In genomic region chr1:172989794-172990634, GRCm38 (mm10) we compare ENCODE assay signal across 24 mouse cellular contexts. TPM values are rescaled to one million over a fixed set of nuclear protein-coding genes. Genes with fewer than 3 reads are reported as not detected.
DNase-seq lines count a peak whose midpoint lies in the region; ATAC-seq and TF ChIP-seq lines count a peak whose summit lies in the region.
"Had no signal": no experiment of that assay in that cellular context is flagged by ENCODE, and none has a peak within 500 bp of the region (broad histone marks: within the 10 kb centered on the region; RNA-seq: fewer than 3 reads in every experiment).

No protein-coding gene starts in this region.

- no peak for DNase-seq in stomach, postnatal 0 days (ENCODE audit: low spot score)
- DNase-seq in right cerebral cortex, postnatal 25 days = no peak
- no peak for DNase-seq in thymus, postnatal 0 days (ENCODE audit: low spot score)
- DNase-seq: cerebellum, adult 2 months; forebrain, postnatal 0 days; heart, postnatal 14 days; kidney, adult 18-20 months; kidney, postnatal 14 days; lung, adult 18-20 months; lung, postnatal 14 days; spleen, adult 18-20 months; thymus, adult 2 months had no signal

- no peak overlapping the region for H3K9ac ChIP-seq in stomach, embryonic 14.5 days (replicated peaks; ENCODE audit: low read depth, low read length)
- H3K9ac ChIP-seq in stomach, postnatal 0 days (ENCODE audit: low read length) = no peak overlapping the region
- H3K9ac ChIP-seq in intestine, embryonic 16.5 days (ENCODE audit: low read depth, low read length) = no peak overlapping the region
- no peak overlapping the region for H3K9ac ChIP-seq in liver, embryonic 16.5 days (ENCODE audit: low read depth, low read length)
- H3K9ac ChIP-seq in heart, embryonic 12.5 days = no peak overlapping the region
- H3K9ac ChIP-seq: embryonic facial prominence, embryonic 12.5 days; forebrain, postnatal 0 days; hindbrain, embryonic 13.5 days; midbrain, embryonic 15.5 days; neural tube, embryonic 15.5 days had no signal

- 64% methylated on average over 12 of the region's 12 CpGs for WGBS in stomach, embryonic 14.5 days
- WGBS in stomach, postnatal 0 days = 54% methylated on average over 12 of the region's 12 CpGs
- 52% methylated on average over 12 of the region's 12 CpGs for WGBS in intestine, embryonic 16.5 days
- WGBS in liver, embryonic 16.5 days (ENCODE audit: insufficient replicate concordance) = 37% methylated on average over 12 of the region's 12 CpGs
- 68% methylated on average over 12 of the region's 12 CpGs for WGBS in heart, embryonic 12.5 days

- no peaks in the 10 kb centered on the region for H3K4me1 ChIP-seq in stomach, embryonic 14.5 days (ENCODE audit: control insufficient read depth, insufficient read depth, low read length)
- H3K4me1 ChIP-seq in stomach, postnatal 0 days (replicated peaks; ENCODE audit: control insufficient read depth, insufficient read depth) = no peaks in the 10 kb centered on the region
- no peaks in the 10 kb centered on the region for H3K4me1 ChIP-seq in intestine, embryonic 16.5 days (ENCODE audit: control insufficient read depth, insufficient read depth, low read length)
- no peaks in the 10 kb centered on the region for H3K4me1 ChIP-seq in liver, embryonic 16.5 days (ENCODE audit: control insufficient read depth, low read depth, low read length)
- no peaks in the 10 kb centered on the region for H3K4me1 ChIP-seq in heart, embryonic 12.5 days (replicated peaks)
- H3K4me1 ChIP-seq: embryonic facial prominence, embryonic 12.5 days; midbrain, embryonic 15.5 days; neural tube, embryonic 15.5 days had no signal

- H3K27ac ChIP-seq in stomach, embryonic 14.5 days (ENCODE audit: low read length) = no peak overlapping the region
- no peak overlapping the region for H3K27ac ChIP-seq in stomach, postnatal 0 days (replicated peaks)
- peak overlapping the region; percentile 63 for H3K27ac ChIP-seq in intestine, embryonic 16.5 days (ENCODE audit: low read length)
- peak overlapping the region; percentile 71 for H3K27ac ChIP-seq in liver, embryonic 16.5 days (ENCODE audit: low read length)
- H3K27ac ChIP-seq in heart, embryonic 12.5 days (ENCODE audit: poor library complexity, severe bottlenecking) = no peak overlapping the region
- H3K27ac ChIP-seq: embryonic facial prominence, embryonic 12.5 days; hindbrain, embryonic 13.5 days; midbrain, embryonic 15.5 days; neural tube, embryonic 15.5 days had no signal

- TF ChIP-seq CTCF in stomach, postnatal 0 days (IDR thresholded peaks at IDR 0.05; ENCODE audit: low read depth) = no peak

- no peak for TF ChIP-seq EP300 in stomach, postnatal 0 days (optimal IDR thresholded peaks at IDR 0.05)

- no peaks in the 10 kb centered on the region for H3K9me3 ChIP-seq in stomach, embryonic 14.5 days (ENCODE audit: control insufficient read depth, low read depth, low read length)
- H3K9me3 ChIP-seq in stomach, postnatal 0 days (ENCODE audit: control insufficient read depth, low read length) = no peaks in the 10 kb centered on the region
- no peaks in the 10 kb centered on the region for H3K9me3 ChIP-seq in intestine, embryonic 16.5 days (ENCODE audit: control insufficient read depth, low read length)
- H3K9me3 ChIP-seq in liver, embryonic 16.5 days (replicated peaks; ENCODE audit: control insufficient read depth, low read length) = no peaks in the 10 kb centered on the region
- no peaks in the 10 kb centered on the region for H3K9me3 ChIP-seq in heart, embryonic 12.5 days (replicated peaks)
- H3K9me3 ChIP-seq: embryonic facial prominence, embryonic 12.5 days; hindbrain, embryonic 13.5 days; midbrain, embryonic 15.5 days; neural tube, embryonic 15.5 days had no signal

- H3K4me2 ChIP-seq in stomach, embryonic 14.5 days (replicated peaks; ENCODE audit: low read depth, low read length) = no peak overlapping the region
- H3K4me2 ChIP-seq in stomach, postnatal 0 days (replicated peaks; ENCODE audit: low read depth) = no peak overlapping the region
- H3K4me2 ChIP-seq in intestine, embryonic 16.5 days (ENCODE audit: low read depth, low read length) = peak overlapping the region; percentile 37
- peak overlapping the region; percentile 38 for H3K4me2 ChIP-seq in liver, embryonic 16.5 days (ENCODE audit: low read depth, low read length)
- H3K4me2 ChIP-seq in heart, embryonic 12.5 days = no peak overlapping the region
- H3K4me2 ChIP-seq: embryonic facial prominence, embryonic 12.5 days; heart, embryonic 11.5 days; hindbrain, embryonic 13.5 days; midbrain, embryonic 15.5 days; neural tube, embryonic 15.5 days had no signal

- no peak overlapping the region for H3K4me3 ChIP-seq in stomach, embryonic 14.5 days (ENCODE audit: low read depth, low read length)
- no peak overlapping the region for H3K4me3 ChIP-seq in stomach, postnatal 0 days (ENCODE audit: low read depth, low read length)
- H3K4me3 ChIP-seq in intestine, embryonic 16.5 days (ENCODE audit: low read length) = peak overlapping the region; percentile 41
- peak overlapping the region; percentile 46 for H3K4me3 ChIP-seq in liver, embryonic 16.5 days (ENCODE audit: low read depth, low read length)
- no peak overlapping the region for H3K4me3 ChIP-seq in heart, embryonic 12.5 days
- H3K4me3 ChIP-seq: embryonic facial prominence, embryonic 12.5 days; hindbrain, embryonic 13.5 days; midbrain, embryonic 15.5 days; neural tube, embryonic 15.5 days had no signal

- H3K36me3 ChIP-seq in stomach, embryonic 14.5 days (ENCODE audit: control insufficient read depth, insufficient read depth, low read length) = no peaks in the 10 kb centered on the region
- H3K36me3 ChIP-seq in stomach, postnatal 0 days (ENCODE audit: control insufficient read depth, insufficient read depth, low read length) = no peaks in the 10 kb centered on the region
- H3K36me3 ChIP-seq in intestine, embryonic 16.5 days (ENCODE audit: control insufficient read depth, insufficient read depth, low read length) = no peaks in the 10 kb centered on the region
- no peaks in the 10 kb centered on the region for H3K36me3 ChIP-seq in liver, embryonic 16.5 days (ENCODE audit: control insufficient read depth, insufficient read depth)
- H3K36me3 ChIP-seq in heart, embryonic 12.5 days = no peaks in the 10 kb centered on the region
- H3K36me3 ChIP-seq: embryonic facial prominence, embryonic 12.5 days; hindbrain, embryonic 13.5 days; midbrain, embryonic 15.5 days; neural tube, embryonic 15.5 days had no signal

- no peaks in the 10 kb centered on the region for H3K27me3 ChIP-seq in stomach, embryonic 14.5 days (ENCODE audit: control insufficient read depth, insufficient read depth, low read length)
- no peaks in the 10 kb centered on the region for H3K27me3 ChIP-seq in stomach, postnatal 0 days (ENCODE audit: control insufficient read depth, insufficient read depth, low read length)
- no peaks in the 10 kb centered on the region for H3K27me3 ChIP-seq in intestine, embryonic 16.5 days (replicated peaks; ENCODE audit: control insufficient read depth, insufficient read depth, low read length)
- no peaks in the 10 kb centered on the region for H3K27me3 ChIP-seq in liver, embryonic 16.5 days (ENCODE audit: control insufficient read depth, insufficient read depth, low read depth, low read length)
- H3K27me3 ChIP-seq in heart, embryonic 12.5 days (replicated peaks) = no peaks in the 10 kb centered on the region
- H3K27me3 ChIP-seq: embryonic facial prominence, embryonic 12.5 days; hindbrain, embryonic 13.5 days; midbrain, embryonic 15.5 days; neural tube, embryonic 15.5 days; Patski had no signal

- ATAC-seq in stomach, embryonic 14.5 days (ENCODE audit: insufficient number of reproducible peaks, insufficient read depth, low FRiP score, low read depth) = peak; percentile 42; the same call in 1 of the 2 replicates
- no peak for ATAC-seq in stomach, postnatal 0 days (ENCODE audit: low FRiP score, low TSS enrichment)
- ATAC-seq in intestine, embryonic 16.5 days = peak; percentile 95
- ATAC-seq in liver, embryonic 16.5 days (ENCODE audit: low read depth) = peak; percentile 61; the same call in 1 of the 2 replicates
- no peak for ATAC-seq in heart, embryonic 12.5 days (ENCODE audit: insufficient number of reproducible peaks, low FRiP score)
- ATAC-seq: forebrain, postnatal 0 days; midbrain, embryonic 15.5 days; Patski had no signal

RNA-seq across cellular contexts. Expression of gene Olfr16, which starts 39.8 kb away (rescaled TPM):
- polyA plus RNA-seq in stomach, embryonic 14.5 days (2014; fragmentation: Nextera tagmentation; extraction: Ambion mirVana) = not detected in 2 replicates
- not detected in 2 replicates for polyA plus RNA-seq in stomach, postnatal 0 days (2015; fragmentation: Nextera tagmentation; extraction: Ambion mirVana)
- not detected in 2 replicates for polyA plus RNA-seq in intestine, embryonic 16.5 days (2015; fragmentation: Nextera tagmentation; extraction: Ambion mirVana)
- polyA plus RNA-seq in liver, embryonic 16.5 days (2015; fragmentation: Nextera tagmentation; extraction: Ambion mirVana) = not detected in 2 replicates
- polyA plus RNA-seq in heart, embryonic 12.5 days (2016; fragmentation: Nextera tagmentation; extraction: Ambion mirVana) = not detected in 2 replicates
- polyA plus RNA-seq in thymus, postnatal 0 days (2015; fragmentation: Nextera tagmentation; extraction: Ambion mirVana) = not detected in 2 replicates
- polyA plus RNA-seq: cerebellum, adult 2 months; embryonic facial prominence, embryonic 12.5 days; forebrain, postnatal 0 days; gonadal fat pad, adult 2 months; heart, embryonic 11.5 days; hindbrain, embryonic 13.5 days; midbrain, embryonic 15.5 days; neural tube, embryonic 15.5 days; Patski; thymus, adult 2 months; urinary bladder, adult 2 months had no signal

Comparison
In these comparisons a context has a peak if more than half of its experiments do, and no peak if none do; other contexts are left out.
1. ATAC-seq: peak in stomach, embryonic 14.5 days (single experiment), intestine, embryonic 16.5 days (single experiment) and liver, embryonic 16.5 days (single experiment); none in stomach, postnatal 0 days (single experiment) and heart, embryonic 12.5 days (single experiment).
2. H3K27ac ChIP-seq: peak in intestine, embryonic 16.5 days (single experiment) and liver, embryonic 16.5 days (single experiment); none in stomach, embryonic 14.5 days (single experiment), stomach, postnatal 0 days (single experiment) and heart, embryonic 12.5 days (single experiment).
3. H3K4me2 ChIP-seq: peak in intestine, embryonic 16.5 days (single experiment) and liver, embryonic 16.5 days (single experiment); none in stomach, embryonic 14.5 days (single experiment), stomach, postnatal 0 days (single experiment) and heart, embryonic 12.5 days (single experiment).
4. H3K4me3 ChIP-seq: peak in intestine, embryonic 16.5 days (single experiment) and liver, embryonic 16.5 days (single experiment); none in stomach, embryonic 14.5 days (single experiment), stomach, postnatal 0 days (single experiment) and heart, embryonic 12.5 days (single experiment).